Mouse (Mus musculus) T-cell, adult 2 months (primary cell): Measurements from ENCODE around the gene Pakap.

Experiments
- DNase-seq: peaks from one replicate; pipeline ENCODE4 v3.0.0; 2022; ENCODE audit warnings: low spot score

The Pakap gene

GRCm38 (mm10) chr4:57674351-57674750 is 106.4 kb downstream of the Pakap start:
- DNase-seq: no peak

GRCm38 (mm10) chr4:57675387-57675786 is 107.4 kb downstream of the Pakap start:
- DNase-seq: peak; percentile 48

- no peak for DNase-seq
These were observed 109.9 kb downstream of the Pakap start for GRCm38 (mm10) chr4:57677916-57678315.

- DNase-seq: no peak
These were observed 111.0 kb downstream of the Pakap start for GRCm38 (mm10) chr4:57678991-57679457.

- no peak for DNase-seq
These were observed 112.2 kb downstream of the Pakap start for GRCm38 (mm10) chr4:57680186-57680585.

- peak; percentile 64 for DNase-seq
These were observed 113.5 kb downstream of the Pakap start for GRCm38 (mm10) chr4:57681511-57681910.

GRCm38 (mm10) chr4:57682341-57682740 is 114.4 kb downstream of the Pakap start:
- no peak for DNase-seq

GRCm38 (mm10) chr4:57682944-57683343 is 115.0 kb downstream of the Pakap start:
- no peak for DNase-seq

- DNase-seq: no peak
These were observed 116.8 kb downstream of the Pakap start for GRCm38 (mm10) chr4:57684676-57685215.

GRCm38 (mm10) chr4:57686736-57687135 is 118.8 kb downstream of the Pakap start:
- DNase-seq: no peak

- no peak for DNase-seq
These were observed 119.6 kb downstream of the Pakap start for GRCm38 (mm10) chr4:57687583-57687982.

- no peak for DNase-seq
These were observed 120.2 kb downstream of the Pakap start for GRCm38 (mm10) chr4:57688131-57688530.

GRCm38 (mm10) chr4:57690001-57690400 is 122.0 kb downstream of the Pakap start:
- no peak for DNase-seq

GRCm38 (mm10) chr4:57690805-57691204 is 122.8 kb downstream of the Pakap start:
- DNase-seq: no peak

- no peak for DNase-seq
These were observed 126.6 kb downstream of the Pakap start for GRCm38 (mm10) chr4:57694356-57695136.

- no peak for DNase-seq
These were observed 129.0 kb downstream of the Pakap start for GRCm38 (mm10) chr4:57696955-57697354.

GRCm38 (mm10) chr4:57697918-57698611 is 130.1 kb downstream of the Pakap start:
- DNase-seq: no peak

- no peak for DNase-seq
These were observed 133.6 kb downstream of the Pakap start for GRCm38 (mm10) chr4:57701576-57701975.

- no peak for DNase-seq
These were observed 135.8 kb downstream of the Pakap start for GRCm38 (mm10) chr4:57703574-57704470.

- no peak for DNase-seq
These were observed 136.6 kb downstream of the Pakap start for GRCm38 (mm10) chr4:57704575-57704974.

GRCm38 (mm10) chr4:57715849-57716248 is 147.9 kb downstream of the Pakap start:
- no peak for DNase-seq

GRCm38 (mm10) chr4:57716735-57717134 is 148.8 kb downstream of the Pakap start:
- no peak for DNase-seq
